Mouse (Mus musculus): ENCODE measurements at regions not wholly inside any gene's neighbourhood (a gene's known extent, or its start where the extent isn't known, plus 50 kb on each side); places are given as distances from the start of the nearest gene placed in this dataset.

- no peak for ATAC-seq
These were observed 52.9 kb upstream of the Errfi1 start for GRCm38 (mm10) chr4:150800774-150801173.

GRCm38 (mm10) chr4:150799550-150800398 lies 53.9 kb upstream of the Errfi1 start:
- ATAC-seq = peak; percentile 45

DNA sequence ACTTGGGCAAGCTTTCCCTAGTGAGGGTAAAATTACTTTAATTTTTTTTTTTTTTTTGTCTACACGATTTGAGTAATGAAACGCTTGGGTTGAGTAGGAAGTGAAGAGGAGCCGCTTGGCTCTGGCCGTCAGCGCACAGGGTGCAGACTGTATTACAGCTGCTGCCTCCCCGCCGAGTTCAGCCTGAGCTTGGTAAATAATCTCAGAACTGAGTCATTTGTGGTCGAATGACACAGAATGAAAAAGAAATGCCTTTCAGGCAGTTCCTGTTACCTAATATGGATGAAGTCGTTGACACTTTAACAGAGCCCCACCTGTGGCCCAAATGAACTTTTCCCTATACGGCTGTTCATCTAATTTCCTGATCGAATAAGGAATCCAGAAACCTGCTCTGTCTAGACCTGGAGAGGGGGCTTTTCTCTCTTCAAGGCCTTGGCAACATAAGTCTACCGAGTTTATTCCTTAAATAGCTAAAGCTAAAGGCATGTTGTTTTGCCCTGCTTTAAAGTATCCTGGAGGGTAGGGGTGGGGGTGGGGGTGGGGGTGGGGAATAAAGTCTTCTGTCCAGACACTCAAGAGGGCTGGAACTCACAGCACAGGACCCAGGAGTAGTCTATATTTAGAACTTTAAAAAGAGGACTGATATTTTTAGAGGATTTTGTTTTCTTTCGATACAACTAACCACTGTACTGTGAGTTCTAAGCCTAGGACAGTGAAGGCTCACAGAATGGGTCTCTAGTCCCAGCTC lies 54.8 kb upstream of the Errfi1 start:
- ATAC-seq = peak; percentile 97

GRCm38 (mm10) chr4:150798281-150798680 lies 55.4 kb upstream of the Errfi1 start:
- ATAC-seq = no peak

DNA sequence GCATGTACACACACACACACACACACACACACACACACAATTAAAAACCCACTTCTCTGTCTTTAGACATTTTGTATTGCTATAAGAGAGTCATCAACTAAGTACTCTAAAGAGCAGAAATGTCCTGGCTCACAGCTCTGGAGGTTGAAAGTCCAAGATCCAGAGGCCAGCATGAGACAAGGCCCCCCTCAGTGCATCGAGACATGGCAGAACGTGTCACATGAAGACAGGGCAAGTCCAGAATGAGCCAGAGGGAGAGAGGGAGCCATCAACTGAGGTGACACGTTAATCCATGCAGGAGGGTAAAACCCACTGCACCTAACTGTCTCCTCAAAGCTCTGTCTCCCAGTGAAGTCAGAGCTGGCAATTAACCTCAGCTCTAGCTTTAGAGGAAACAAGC lies 56.7 kb upstream of the Errfi1 start:
- ATAC-seq = no peak

- no peak for ATAC-seq
These were observed 58.8 kb upstream of the Errfi1 start for GRCm38 (mm10) chr4:150794878-150795277.

- ATAC-seq = no peak
These were observed 59.4 kb upstream of the Errfi1 start for GRCm38 (mm10) chr4:150794257-150794794.

GRCm38 (mm10) chr4:150793146-150793545 lies 60.6 kb upstream of the Errfi1 start:
- no peak for ATAC-seq

DNA sequence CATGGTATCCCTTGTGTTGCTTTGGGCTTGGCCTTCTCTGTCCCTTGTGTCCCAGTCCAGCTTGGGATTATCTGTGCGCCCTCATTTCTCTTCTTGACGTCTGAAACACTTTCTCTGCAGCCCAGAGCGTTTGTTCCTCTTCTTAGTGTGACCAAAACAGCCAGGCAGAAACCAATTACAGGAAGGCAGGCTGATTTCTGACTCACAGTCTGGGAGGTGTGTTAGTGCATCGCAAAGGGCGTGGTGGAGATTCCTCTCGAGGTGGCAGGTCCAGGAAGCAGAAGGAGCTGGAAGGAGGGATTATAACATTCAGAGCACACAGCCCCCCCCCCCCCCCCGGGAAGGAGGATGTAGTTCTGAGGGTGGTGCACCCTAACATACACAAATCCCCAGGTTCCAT lies 64.6 kb upstream of the Errfi1 start:
- no peak for ATAC-seq

GRCm38 (mm10) chr4:150787113-150787512 lies 66.6 kb upstream of the Errfi1 start:
- ATAC-seq = no peak

DNA sequence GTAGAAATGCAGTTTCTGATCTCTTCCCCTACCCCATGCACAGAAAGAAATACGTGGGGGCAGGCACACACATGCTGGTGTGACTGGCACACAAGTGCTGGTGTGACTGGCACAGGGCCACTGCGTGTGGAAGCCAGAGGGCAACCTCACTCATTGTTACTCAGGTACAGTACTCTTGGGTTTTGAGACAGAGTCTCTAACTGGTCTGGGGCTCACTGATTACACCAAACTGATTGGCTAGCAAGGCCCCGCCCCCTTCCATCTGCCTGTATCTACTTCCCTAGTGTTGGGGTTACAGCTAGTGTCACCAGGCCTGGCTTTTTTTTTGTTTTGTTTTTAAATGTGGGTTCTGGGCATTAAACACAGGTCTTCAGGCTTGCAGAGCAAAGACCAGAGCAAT lies 67.1 kb upstream of the Errfi1 start:
- ATAC-seq = no peak

- ATAC-seq = no peak
These were observed 68.9 kb upstream of the Errfi1 start for GRCm38 (mm10) chr4:150784491-150785451.

GRCm38 (mm10) chr4:150781304-150781703 lies 72.4 kb upstream of the Errfi1 start:
- ATAC-seq = no peak

GRCm38 (mm10) chr4:150779340-150779739 lies 74.4 kb upstream of the Errfi1 start:
- ATAC-seq = no peak

DNA sequence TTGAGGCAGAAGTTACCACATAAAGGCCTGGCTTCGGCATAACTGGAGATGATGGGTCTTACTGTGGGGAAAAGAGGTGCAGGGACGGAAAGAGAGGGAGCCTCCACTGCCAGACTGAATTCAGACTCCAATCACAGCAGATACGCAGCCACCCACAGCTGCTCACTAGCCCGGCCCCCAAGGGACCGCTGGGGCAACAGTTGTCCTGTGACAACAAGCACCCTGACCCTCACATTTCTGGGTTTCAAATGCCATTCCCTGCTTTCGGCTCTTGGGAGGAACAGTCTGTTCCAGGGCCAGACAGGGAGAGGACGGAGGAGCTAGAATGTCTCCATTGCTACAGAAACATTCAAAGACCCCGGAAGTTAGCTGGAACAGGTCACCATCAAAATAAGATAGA lies 75.0 kb upstream of the Errfi1 start:
- no peak for ATAC-seq

GRCm38 (mm10) chr4:150775695-150776521 lies 77.8 kb upstream of the Errfi1 start:
- no peak for ATAC-seq

GRCm38 (mm10) chr4:150775281-150775680 lies 78.4 kb upstream of the Errfi1 start:
- ATAC-seq = no peak

- no peak for ATAC-seq
These were observed 79.3 kb upstream of the Errfi1 start for GRCm38 (mm10) chr4:150774289-150774914.

- ATAC-seq = no peak
These were observed 81.6 kb upstream of the Errfi1 start for GRCm38 (mm10) chr4:150771922-150772651.

DNA sequence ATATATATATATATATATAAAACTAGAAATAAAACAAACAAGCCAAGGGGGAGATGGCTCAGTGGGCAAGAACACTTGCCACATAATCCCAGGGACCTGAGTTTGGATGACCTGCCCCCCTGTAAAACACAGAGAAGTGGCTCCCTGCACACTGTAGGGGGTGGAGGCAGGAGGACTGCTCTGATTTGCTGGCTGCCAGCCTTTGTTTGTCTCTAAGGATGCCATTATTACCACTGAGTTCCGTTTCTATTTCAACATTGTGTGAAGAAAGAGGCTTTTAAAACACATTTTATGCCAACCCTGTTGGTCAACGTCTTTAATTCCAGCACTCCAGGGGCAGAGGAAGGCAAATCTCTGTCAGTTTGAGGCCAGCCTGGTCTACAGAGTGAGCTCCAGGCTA lies 82.2 kb upstream of the Errfi1 start:
- ATAC-seq = no peak

All from CD4-positive, CD25-positive, alpha-beta regulatory T cell, adult 4 months (primary cell).